Mouse (Mus musculus) megakaryocyte-erythroid progenitor cell, adult 5-6 weeks (primary cell): ENCODE results near the gene Slc26a3. TPM values are rescaled to one million over a fixed set of nuclear protein-coding genes. Genes with fewer than 3 reads are reported as not detected.
"Not testable (repeated sequence)": the region's sequence is repeated elsewhere in the genome, so short reads cannot be mapped to it uniquely, and the experiment has no call there.

Experiments used
- ATAC-seq: replicated peaks from 2 replicates; pipeline ENCODE4 v1.8.0; 2016; ENCODE audit warnings: mild to moderate bottlenecking, inconsistent platforms; ENCODE audit not compliant: severe bottlenecking, poor library complexity, low FRiP score, low TSS enrichment
- total RNA-seq, 2 experiments: library from RNA; stranded (forward) in 1 of 2; stranded (reverse) in 1 of 2; fragments of 200-1000, 215-1000 nt in 1 of 2; fragments of >200 nt in 1 of 2; fragmentation: Nextera tagmentation in 1 of 2; gene quantifications; 2 replicates each; pipeline ENCODE4 v1.2.3; 2014 to 2017

Slc26a3 gene
- total RNA-seq, 2 experiments from 2014 or later: not detected

DNA sequence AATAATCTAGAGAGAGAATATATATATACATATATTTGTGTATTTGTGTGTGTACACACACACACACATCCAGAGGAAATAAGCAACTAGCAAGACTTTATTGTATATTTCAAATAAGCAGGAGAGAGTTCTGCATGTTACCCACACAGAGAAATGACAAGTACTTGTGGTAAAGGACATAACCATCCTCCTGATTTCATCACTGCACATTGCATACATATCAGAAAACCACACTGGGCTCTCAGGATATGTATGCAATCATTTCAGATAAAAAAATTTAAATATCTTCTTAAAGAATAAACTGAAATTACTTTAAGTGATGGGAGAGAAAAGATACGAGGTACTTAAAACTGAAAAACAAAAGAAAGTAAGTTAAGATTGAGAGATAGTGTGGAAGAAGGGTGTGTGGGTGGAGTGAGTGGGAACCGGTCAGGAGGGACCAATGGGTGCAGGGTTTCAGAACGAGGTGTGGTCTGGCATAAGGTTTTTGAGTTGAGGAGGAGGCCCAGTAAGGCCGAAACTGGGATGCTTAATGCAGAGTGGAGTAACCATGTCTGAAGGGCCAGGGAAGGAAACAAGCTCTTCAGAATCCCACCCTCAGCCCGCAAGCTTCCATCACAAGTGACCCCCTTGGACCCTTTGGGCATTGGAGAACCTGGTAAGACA is 14.0 kb downstream of the Slc26a3 start:
- ATAC-seq: no peak

DNA sequence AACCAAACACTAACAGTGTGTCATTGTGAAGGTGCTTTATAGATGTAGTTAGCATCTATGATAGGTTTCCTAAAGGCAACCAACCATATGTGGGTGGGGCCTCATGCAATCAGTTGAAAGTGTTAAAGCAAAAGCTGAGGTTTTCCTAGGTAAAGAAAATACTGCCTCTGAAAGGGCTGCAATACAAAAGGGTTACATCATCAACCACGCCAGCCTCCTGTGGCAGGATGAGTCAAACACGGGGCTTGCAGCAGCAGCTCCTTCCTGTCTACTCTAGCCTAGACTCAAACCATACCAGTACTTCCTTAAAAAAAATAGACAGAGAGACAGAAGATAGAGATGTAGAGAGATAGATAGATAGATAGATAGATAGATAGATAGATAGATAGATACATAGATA is 25.3 kb downstream of the Slc26a3 start:
- ATAC-seq: no peak

DNA sequence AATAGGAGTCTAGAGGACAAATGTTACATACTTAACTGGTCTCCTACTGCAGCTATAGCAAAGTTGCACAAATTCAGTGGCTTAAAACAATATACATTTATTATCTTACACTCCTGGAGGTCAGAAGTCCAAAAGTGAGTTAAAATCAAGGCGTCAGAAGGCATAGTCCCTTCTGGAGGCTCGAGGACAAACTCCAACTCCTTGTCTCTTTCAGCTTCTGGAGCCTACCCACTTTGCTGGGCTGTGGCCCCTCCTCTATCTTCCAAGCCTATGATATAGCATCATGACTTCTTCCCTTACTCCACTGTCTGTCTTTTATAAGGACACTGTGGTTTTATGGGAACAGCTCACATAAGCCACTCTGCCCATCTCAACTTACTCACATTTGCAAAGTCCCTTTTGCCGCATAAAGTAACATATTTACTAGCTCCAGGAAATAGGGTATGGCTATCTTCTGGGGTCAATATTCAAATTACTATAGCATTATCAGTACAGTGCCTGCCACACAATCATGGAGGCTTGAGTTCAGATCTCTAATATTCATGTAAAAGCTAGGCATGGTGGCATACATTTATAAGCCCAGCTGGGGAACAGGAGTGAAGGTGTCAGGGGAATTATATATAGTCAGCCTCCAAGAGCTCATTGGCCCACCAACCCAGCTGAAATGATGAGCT is 31.4 kb downstream of the Slc26a3 start:
- no peak for ATAC-seq

DNA sequence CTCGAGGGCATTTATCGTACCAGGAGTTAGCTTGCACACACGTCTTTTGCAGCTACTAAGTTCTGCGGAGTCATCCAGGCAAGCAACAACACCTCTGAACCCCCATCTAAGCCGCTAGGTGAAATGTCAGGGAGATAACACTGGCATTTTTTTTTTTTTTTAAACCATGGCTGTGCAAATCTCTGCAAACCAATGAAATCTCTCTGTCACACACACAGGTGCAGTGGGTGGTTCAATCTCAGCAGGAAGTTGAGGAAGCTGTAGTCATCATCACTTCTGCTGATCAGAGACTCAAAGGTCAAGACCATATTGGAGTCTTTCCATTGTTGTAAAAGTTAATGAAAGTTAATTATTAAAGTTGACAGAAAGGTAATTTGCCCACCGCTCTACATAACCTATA is 47.1 kb downstream of the Slc26a3 start:
- no peak for ATAC-seq

DNA sequence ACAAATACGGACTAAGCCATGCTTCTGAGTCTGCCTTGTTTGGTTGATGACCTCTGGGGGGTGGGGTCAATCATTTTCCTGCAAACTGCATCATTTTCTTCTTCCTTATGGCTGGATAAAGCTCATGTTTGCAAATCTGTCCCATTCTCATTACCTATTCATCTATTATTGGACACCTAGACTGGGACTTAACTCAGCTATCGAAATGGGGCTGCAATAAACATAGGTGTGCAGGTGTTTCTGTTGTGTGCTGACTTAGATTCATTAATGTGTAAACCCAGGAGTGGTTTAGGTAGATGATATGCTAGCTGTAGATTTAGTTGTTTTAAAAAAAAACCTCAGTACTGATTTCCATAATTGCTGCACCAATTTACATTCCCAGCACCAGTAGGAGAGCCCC is 48.9 kb downstream of the Slc26a3 start:
- ATAC-seq: no peak

DNA sequence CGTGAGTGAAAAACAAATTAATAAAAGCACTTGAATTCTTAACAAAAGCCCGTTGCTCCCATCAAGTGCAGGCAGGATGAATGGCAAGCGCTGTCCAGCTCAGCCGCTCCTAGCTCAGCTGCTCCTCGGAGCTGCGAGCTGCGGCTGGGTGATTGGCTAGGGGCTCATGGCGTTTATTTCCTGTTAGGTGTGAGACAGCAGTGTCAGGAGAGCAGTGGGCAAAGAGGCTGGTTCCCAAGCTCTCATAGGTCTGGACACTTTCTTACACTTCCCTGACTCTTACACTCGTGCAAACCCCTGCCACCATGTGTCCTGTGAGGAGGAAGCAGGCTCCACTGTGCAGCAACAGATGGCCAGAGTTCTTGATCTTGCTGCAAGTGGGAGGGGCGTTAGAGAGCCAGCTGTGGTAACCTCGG is 53.5 kb downstream of the Slc26a3 start:
- ATAC-seq: peak; percentile 57; the same call in 1 of the 2 replicates

DNA sequence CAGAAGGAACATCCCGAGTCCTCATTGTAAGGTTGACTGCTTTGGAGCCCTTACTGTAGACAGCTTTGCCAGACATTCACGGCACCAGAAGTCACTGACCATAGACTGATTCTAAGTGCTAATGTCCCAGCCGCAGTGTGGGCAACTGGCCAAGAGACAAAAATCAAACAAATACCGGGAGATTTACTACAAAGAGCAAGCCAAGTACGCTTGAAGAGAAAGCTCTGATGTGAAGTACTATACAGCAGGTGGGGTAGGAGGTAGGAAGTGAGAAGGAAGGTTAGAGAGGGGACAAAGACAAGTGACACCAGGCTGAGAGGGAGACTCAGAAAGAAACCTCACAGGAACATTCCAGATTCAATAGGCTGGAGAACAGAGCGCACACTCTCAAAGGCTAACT is 54.2 kb downstream of the Slc26a3 start:
- no peak for ATAC-seq

DNA sequence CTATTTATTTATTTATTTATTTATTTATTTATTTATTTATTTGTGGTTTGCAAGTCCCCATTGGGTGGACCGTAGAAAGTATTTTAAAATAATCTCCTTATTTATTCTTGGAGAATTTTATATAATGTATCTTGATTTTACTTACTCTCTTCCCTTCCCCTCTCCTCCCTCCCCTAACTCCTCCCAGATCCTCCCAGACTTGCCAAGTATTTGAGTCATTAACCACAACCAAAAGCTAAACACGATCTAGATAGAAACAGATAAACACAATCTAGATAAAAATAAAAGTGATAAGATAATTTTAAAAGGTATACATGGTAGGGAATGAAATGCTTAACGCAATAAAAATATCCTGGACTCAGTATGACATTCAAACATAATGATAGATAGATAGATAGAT is 58.7 kb downstream of the Slc26a3 start:
- ATAC-seq: no peak

DNA sequence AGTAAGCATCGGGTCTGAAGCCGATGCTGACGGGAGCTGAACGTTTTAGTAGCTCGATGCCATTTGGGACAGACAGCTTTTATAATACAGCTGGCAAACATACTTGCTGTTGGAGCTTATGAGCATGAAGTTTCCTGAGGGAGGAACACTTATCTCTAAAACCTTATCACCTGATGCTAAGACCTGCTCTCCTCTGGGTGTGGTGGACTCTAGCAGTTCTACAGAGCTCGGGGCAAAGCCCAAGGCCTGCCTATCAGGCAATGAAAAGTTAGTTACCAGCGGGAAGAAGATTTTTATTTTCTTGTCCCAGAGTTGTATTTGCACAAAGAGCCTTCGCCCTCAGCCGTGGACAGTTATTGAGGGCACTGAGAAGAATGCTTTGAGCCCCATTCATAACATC is 65.6 kb downstream of the Slc26a3 start:
- no peak for ATAC-seq

DNA sequence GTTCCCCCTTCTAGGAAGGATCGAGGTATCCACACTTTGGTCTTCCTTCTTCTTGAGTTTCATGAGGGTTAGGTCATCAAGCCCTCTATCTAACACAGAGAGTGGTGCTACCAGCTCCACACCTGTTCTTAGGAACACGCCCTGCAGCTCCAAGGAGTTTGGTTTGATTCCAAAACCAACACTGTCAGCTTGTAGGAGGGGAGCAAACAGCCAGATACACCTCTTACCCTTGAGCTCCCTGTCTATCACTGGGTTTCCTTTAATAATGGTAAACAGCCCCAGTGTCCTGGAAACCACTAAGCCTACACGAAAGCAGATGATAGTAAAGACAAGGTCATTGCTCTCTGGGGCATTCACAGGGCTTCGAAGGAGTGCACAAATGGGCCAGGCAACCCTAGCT is 67.8 kb downstream of the Slc26a3 start:
- ATAC-seq: no peak

DNA sequence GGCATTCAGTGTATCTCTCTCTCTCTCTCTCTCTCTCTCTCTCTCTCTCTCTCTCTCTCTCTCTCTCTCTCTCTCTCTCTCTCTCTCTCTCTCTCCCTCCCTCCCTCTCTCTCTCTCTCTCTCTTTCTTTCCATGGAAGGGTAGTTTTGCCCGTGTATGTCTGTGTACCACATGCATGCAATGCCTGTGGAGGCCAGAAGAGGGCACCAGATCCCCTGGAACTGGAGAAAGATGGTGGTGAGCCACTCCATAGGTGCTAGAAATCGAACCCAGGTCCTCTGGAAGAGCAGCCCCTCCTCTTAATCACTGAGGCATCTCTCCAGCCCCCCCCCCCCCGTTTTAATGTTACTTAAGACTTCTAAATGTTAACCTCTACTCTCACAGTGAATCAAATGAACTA is 69.6 kb downstream of the Slc26a3 start:
- not testable (repeated sequence) for ATAC-seq

DNA sequence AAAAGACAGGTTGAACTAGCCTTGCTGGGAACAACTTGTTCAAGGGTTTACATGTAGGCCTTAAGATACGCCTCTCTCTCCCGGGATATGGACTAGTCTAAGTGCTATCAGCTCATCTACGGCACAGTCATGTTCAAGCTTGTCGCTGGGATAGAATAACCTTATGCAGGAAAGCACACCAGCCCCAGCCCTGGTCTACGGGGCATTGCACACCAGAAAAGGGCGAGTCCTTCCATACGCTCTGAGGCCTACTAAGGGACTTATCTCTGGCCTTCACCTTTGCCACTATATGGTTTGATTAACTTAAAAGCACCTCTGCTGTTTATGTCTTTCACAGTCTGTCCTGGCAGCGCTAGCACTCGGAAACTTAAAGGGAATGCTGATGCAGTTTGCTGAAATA is 70.7 kb downstream of the Slc26a3 start:
- no peak for ATAC-seq

DNA sequence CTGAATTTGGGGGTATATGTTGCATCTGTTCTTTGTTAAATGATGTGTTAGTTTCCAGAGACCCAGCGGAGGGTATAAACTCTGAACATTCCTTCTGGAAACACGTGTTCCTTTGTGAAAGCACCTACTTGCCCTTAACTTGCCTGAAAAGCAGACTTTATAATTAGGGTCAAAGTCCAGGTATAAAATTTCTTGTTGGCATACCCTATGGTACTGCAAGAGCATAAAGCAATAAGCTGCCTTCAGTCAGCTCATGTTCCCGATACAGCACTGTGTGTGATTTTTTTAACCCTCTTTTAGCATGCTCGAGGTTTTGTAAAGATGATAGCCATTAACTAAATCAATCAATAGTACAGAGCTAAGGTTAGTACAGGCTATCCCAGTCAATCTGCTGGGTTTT is 71.9 kb downstream of the Slc26a3 start:
- ATAC-seq: no peak

DNA sequence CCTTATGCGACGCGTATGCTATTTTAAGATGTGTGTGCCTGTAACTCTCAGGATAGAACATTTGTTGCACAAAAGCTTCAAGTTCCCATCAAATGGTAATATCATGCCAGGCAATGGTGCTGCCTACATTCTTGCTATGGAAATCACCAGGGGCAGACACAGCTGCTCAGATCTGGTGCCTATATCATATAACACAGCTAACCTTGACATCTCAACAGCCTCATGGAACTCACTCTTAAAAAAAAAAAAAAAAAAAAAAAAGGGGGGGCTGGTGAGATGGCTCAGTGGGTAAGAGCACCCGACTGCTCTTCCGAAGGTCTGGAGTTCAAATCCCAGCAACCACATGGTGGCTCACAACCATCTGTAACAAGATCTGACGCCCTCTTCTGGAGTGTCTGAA is 87.5 kb downstream of the Slc26a3 start:
- ATAC-seq: not testable (repeated sequence)

DNA sequence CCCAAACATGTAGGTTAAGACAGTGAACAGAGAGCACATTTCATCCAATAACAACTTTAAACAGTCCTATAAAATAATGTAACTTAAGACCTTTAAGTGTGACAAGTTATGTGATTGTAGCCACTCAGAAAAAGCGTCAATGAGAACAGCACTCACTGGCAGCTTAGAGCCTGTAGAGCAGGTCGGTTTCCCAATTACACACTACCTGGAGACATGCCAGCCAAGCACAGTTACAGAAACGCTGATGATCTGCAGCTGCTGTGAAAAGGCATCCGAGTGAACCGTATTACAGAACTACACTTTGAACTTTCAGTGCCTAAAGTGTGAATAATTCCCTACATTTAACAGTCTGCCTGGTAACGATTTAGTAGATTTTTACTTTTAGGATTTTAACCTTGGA is 95.8 kb downstream of the Slc26a3 start:
- ATAC-seq: no peak

DNA sequence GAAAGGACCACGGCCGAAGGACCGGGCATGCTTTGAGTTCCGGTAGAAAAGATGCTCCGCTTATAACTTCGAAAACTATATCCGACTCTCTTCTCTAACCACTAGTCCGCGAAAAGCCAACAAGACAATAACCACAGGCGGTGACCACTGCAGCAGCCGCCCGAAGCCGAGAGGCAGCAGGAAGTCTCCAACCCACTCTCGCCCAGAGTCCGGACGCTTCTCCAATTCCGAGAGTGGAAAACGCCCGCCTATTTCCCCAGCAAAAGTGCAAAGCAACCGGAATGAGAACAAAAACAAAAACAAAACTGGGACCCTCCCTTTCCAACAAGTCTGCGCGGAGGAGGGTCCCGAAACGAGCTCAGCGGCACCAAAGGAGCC is 108.3 kb downstream of the Slc26a3 start:
- peak; percentile 37; the same call in 1 of the 2 replicates for ATAC-seq

DNA sequence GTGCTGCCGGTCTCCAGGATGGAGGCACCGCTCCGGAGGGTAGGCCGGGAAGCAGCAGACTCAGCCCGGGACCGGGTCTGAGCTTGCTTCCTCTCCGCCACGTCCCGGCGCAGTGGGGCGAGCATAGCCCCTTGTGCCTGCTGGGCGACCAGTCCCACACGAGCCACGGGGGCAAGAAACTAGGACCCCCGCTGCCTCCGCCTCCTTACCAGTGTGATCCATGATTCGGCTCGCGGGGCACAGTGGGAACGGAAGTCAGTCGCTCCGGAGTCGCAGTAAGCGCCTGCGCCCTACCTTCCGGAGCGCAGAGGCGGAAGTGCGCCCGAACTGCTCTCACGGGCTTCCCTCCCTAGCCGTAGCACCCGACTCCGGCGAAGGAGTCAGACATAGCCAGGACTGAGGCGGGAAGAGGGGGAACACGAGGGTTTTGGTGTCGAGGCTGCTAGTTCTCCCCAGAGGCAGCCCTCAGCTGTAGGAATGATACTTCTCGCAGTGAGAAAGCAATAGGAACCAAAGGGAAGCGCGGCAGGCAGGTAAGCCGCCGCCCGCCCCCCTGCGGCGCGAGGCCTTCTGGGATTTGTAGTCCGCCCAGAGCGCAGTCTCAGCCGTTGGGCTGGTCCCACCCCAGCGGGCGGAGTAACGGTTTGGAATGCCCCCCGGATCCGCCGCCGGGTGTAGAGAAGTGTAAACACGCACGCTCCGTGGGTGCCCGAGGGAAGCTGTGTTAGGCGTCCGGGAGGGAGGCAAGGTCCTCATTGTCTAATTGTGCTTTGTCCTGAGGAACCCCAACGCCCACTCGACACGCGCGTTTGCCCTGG is 108.9 kb downstream of the Slc26a3 start, which contains the start of gene Cbll1:
TSS of gene Cbll1 (minus strand) at position 303 of the 818 bp plus-strand sequence.
- ATAC-seq: peak; percentile 97

DNA sequence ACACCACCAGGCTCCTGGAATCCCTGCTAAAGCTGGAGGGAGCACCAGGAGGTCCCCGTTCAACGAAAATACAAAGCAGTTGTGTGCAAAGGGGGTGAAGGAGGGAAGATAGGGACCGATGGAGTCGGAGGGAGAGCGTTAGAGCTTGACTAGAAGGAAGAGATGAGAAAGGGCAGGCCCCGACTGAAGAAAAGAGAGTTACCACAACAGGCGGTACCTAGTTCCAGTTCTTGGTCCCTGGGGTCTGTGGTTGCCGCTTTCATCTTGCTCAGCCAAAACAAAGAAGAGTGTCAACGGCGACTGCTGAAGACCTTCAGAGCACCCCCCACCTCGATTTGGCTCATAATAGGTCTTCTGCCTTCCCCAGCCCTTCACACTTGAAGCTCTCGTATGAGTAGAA is 109.5 kb downstream of the Slc26a3 start:
- peak; percentile 18 for ATAC-seq

DNA sequence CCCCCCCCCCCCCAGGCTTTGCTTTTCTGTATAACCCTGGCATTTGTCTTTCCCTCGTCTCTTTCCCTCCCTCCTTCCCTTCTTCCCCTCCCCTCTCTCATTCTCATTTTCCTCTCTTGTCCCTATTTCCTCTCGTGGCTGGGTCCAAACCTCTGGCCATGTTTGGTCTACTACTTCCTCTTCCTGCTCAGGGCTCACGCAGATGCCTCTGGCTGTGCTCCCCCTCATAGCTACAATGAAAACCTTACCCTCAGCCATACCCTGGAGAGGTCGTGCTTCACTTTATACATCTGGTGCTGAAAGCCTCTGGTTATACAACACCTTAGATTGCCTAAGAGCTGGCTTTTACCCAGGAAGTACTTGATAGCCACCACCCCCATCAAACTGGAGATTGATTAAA is 110.6 kb downstream of the Slc26a3 start:
- no peak for ATAC-seq

DNA sequence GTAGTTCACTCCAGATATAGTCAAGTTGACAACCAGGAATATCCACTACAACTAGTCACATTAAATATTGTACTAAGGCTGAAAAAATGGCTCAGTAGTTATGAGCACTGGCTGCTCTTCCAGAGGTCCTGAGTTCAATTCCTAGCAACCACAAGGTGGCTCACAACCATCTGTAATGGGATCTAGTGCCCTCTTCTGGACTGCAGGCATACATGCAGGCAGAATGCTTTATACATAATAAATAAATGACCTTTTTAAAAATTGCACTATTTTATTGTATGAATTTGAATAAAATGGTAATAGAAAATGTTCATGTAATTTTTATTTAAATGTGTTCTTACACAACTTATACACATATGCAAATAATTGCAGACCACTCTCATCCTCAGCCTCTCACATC is 112.5 kb downstream of the Slc26a3 start:
- ATAC-seq: no peak
